Mouse (Mus musculus) kidney, adult 2 months (tissue): ENCODE results near the gene Smarcd1. TPM values are rescaled to one million over a fixed set of nuclear protein-coding genes. Genes with fewer than 3 reads are reported as not detected.

Source experiments
- DNase-seq: peaks from one replicate; pipeline ENCODE4 v3.0.0; 2021
- H3K27ac ChIP-seq: fragments of 200-500 bp; 2 replicates; pipeline ENCODE4 v1.5.1; 2012; ENCODE audit warnings: low read depth, low read length, control low read depth, inconsistent platforms; ENCODE audit not compliant: insufficient read depth
- H3K27me3 ChIP-seq: fragments of 200-500 bp; replicated peaks from 2 replicates; pipeline ENCODE4 v1.6.1; 2012; ENCODE audit warnings: mild to moderate bottlenecking, moderate library complexity, low read length, inconsistent platforms; ENCODE audit not compliant: control insufficient read depth, insufficient read depth
- H3K36me3 ChIP-seq: fragments of 200-500 bp; 2 replicates; pipeline ENCODE4 v1.6.1; 2012; ENCODE audit warnings: mild to moderate bottlenecking, moderate library complexity, low read length, inconsistent platforms; ENCODE audit not compliant: control insufficient read depth, insufficient read depth
- H3K4me1 ChIP-seq: fragments of 200-500 bp; 2 replicates; pipeline ENCODE4 v1.6.1; 2011; ENCODE audit warnings: low read length; ENCODE audit not compliant: control insufficient read depth, insufficient read depth
- H3K4me3 ChIP-seq: fragments of 200-500 bp; 2 replicates; pipeline ENCODE4 v1.5.1; 2011; ENCODE audit warnings: mild to moderate bottlenecking, low read depth, low read length, control low read depth; ENCODE audit not compliant: insufficient read depth
- CTCF ChIP-seq: fragments of 200-500 bp; conservative IDR thresholded peaks from 2 replicates; pipeline ENCODE4 v1.5.1; 2011; ENCODE audit warnings: low read depth, mild to moderate bottlenecking, control low read depth, low read length, moderate library complexity, mixed read lengths; ENCODE audit not compliant: insufficient read depth, insufficient read length
- POLR2A ChIP-seq: fragments of 200-500 bp; IDR thresholded peaks from one replicate; pipeline ENCODE4 v1.6.1; 2011; ENCODE audit warnings: low read depth, low read length, control low read depth
- WGBS: fragments of 180-500 bp; shearing (Covaris S2); methylation state at CpG from one replicate; pipeline ENCODE4 v1.1.7; 2018; 5-methylcytosine and 5-hydroxymethylcytosine counted together
- polyA plus RNA-seq: library from polyadenylated mRNA; depleted of rRNA; stranded (reverse); fragments of >200 nt; gene quantifications from 2 replicates; pipeline ENCODE4 v1.2.3, GENCODE M21; 2012; rRNA removed

Gene Smarcd1
- polyA plus RNA-seq, 1 experiment, result 27.7 TPM

DNA sequence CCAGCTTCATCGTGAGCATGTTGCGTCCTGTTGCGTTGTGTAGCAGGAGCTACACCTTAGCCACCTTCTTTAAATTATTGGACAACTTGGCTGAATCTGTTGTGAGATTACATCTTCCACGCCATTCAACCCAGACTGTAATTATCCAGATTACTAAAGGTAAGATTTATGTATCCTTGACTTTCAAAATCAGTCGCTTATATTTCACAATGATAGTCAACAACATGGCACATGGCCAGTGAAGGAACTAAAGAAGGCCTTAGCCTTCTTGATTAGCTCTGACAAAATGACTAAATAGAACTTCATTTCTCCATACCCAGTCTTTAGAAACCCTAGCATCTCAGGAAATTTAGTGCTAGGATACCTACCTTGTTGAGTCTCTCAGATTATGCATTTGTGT, 31.3 kb downstream of the Smarcd1 start:
- Histone ChIP-seq H3K27me3 (no peaks in the 10 kb centered on the region), H3K27ac (no peak overlapping the region), H3K36me3 (peaks cover 3% of the 10 kb centered on the region; the same call in 1 of the 2 replicates), H3K4me1 (no peaks in the 10 kb centered on the region), H3K4me3 (no peak overlapping the region)
- TF ChIP-seq CTCF, result no peak
- TF ChIP-seq POLR2A, result no peak
- DNase-seq, result no peak
- 95% methylated on average over 5 of the region's 5 CpGs for WGBS

- 91% methylated on average over 2 of the region's 2 CpGs for WGBS
- H3K27me3 ChIP-seq, result no peaks in the 10 kb centered on the region
- no peak overlapping the region for H3K27ac ChIP-seq
- no peaks in the 10 kb centered on the region; the same call in 1 of the 2 replicates for H3K36me3 ChIP-seq
- H3K4me3 ChIP-seq, result no peak overlapping the region
- H3K4me1 ChIP-seq, result no peaks in the 10 kb centered on the region
- DNase-seq, result peak; percentile 100
- TF ChIP-seq POLR2A, result no peak
- TF ChIP-seq CTCF, result no peak
Measured at GRCm38 (mm10) chr15:99735631-99736030, 33.7 kb downstream of the Smarcd1 start.

DNA sequence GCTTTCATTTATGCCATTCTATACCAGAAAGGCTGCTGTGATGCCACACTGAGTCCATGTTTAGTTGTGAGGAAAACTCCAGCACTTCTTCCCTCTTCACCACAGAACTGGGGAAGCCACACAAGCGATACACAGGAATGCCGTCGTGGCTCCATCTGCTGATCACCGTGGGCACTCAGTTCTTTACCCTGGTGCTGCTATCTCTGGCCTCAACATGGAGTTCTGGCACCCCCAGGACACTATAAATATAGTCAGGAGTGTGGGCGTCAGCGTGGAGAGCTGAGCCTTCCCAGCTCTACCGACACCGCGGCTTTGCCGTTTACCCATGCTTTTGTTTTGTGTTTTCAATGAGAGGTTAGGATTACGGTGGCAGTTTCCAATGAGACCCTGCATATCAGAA, 34.7 kb downstream of the Smarcd1 start:
- Histone ChIP-seq H3K27ac (no peak overlapping the region), H3K4me1 (no peaks in the 10 kb centered on the region), H3K36me3 (no peaks in the 10 kb centered on the region; the same call in 1 of the 2 replicates), H3K4me3 (no peak overlapping the region), H3K27me3 (no peaks in the 10 kb centered on the region)
- no peak for DNase-seq
- TF ChIP-seq POLR2A (no peak), CTCF (no peak)
- WGBS, result 86% methylated on average over 11 of the region's 11 CpGs

DNA sequence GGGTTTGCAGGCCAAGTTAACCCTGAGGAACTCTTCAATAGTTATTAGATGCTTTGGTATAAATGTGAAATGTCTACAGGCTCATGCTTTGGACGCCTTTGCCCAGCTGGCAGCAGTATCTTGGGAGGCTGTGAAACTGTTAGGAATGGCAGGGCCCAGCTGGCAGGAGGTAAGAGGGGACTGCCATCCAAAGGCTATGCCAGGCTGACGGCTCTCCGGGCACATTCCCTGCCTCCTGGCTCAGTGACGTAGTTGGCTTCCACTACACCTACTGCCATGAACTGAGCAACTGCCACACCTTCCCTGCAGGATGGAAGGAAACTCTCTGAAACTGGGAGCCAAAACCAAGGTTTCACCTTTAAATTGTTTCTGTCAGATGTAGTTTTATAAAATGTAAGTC, 38.3 kb downstream of the Smarcd1 start:
- no peaks in the 10 kb centered on the region; the same call in 1 of the 2 replicates for H3K36me3 ChIP-seq
- WGBS, result 94% methylated on average over 4 of the region's 4 CpGs

GRCm38 (mm10) chr15:99754204-99754603, 52.3 kb downstream of the Smarcd1 start:
- no peaks in the 10 kb centered on the region for H3K36me3 ChIP-seq
- WGBS, result 85% methylated on average over 3 of the region's 3 CpGs
- TF ChIP-seq POLR2A (no peak), CTCF (no peak)

More for the DNA sequence above, 38.3 kb downstream of the Smarcd1 start:
- TF ChIP-seq POLR2A (no peak), CTCF (no peak)
- no peak for DNase-seq
- no peaks in the 10 kb centered on the region for H3K27me3 ChIP-seq
- H3K4me1 ChIP-seq, result no peaks in the 10 kb centered on the region
- no peak overlapping the region for H3K4me3 ChIP-seq
- H3K27ac ChIP-seq, result no peak overlapping the region

More at GRCm38 (mm10) chr15:99754204-99754603, 52.3 kb downstream of the Smarcd1 start:
- Histone ChIP-seq H3K4me1 (peaks cover 2% of the 10 kb centered on the region; the same call in 1 of the 2 replicates), H3K27ac (no peak overlapping the region), H3K27me3 (no peaks in the 10 kb centered on the region), H3K4me3 (no peak overlapping the region)
- DNase-seq, result no peak

Other genes starting within 250 kb of the Smarcd1 start
- gene Nckap5l, start 244.4 kb upstream of the Smarcd1 start, polyA plus RNA-seq, result 3.1 and 3.9 TPM in 2 replicates
- gene Bcdin3d, start 227.4 kb upstream of the Smarcd1 start, polyA plus RNA-seq, result 5.8 and 7.0 TPM in 2 replicates
- gene Faim2, start 174.0 kb upstream of the Smarcd1 start, polyA plus RNA-seq, result 0.43 and 1.3 TPM in 2 replicates
- gene Aqp2, start 123.1 kb upstream of the Smarcd1 start, polyA plus RNA-seq, result 741 and 818 TPM in 2 replicates
- gene Aqp5, start 111.3 kb upstream of the Smarcd1 start, polyA plus RNA-seq, result 0.66 and 1.6 TPM in 2 replicates
- gene Aqp6, start 100.7 kb upstream of the Smarcd1 start, polyA plus RNA-seq, result 97.9 and 124 TPM in 2 replicates
- gene Racgap1, start 50.5 kb upstream of the Smarcd1 start, polyA plus RNA-seq, result 2.4 and 2.6 TPM in 2 replicates
- 0.34 and 0.37 TPM in 2 replicates for gene Asic1, start 31.8 kb upstream of the Smarcd1 start, polyA plus RNA-seq
- gene Gm17349, start 3.4 kb downstream of the Smarcd1 start, polyA plus RNA-seq, result 0.58 TPM in 1 of 2 replicates, not detected in the other
- 427 and 506 TPM in 2 replicates for gene Gpd1, start 15.4 kb downstream of the Smarcd1 start, polyA plus RNA-seq
- 263 and 269 TPM in 2 replicates for gene Cox14, start 23.5 kb downstream of the Smarcd1 start, polyA plus RNA-seq
- 28.7 and 31.8 TPM in 2 replicates for gene Cers5, start 70.8 kb downstream of the Smarcd1 start, polyA plus RNA-seq
- 29.9 and 32.7 TPM in 2 replicates for gene Lima1, start 173.3 kb downstream of the Smarcd1 start, polyA plus RNA-seq